Mouse (Mus musculus) stomach, postnatal 0 days (tissue): ENCODE results near the gene Fkbp8.

Experiments
- CTCF ChIP-seq: IDR thresholded peaks from 2 replicates; pipeline ENCODE4 v1.5.1; 2016; ENCODE audit warnings: antibody characterized with exemption, low read depth, mild to moderate bottlenecking, moderate library complexity
- EP300 ChIP-seq: optimal IDR thresholded peaks from 2 replicates; pipeline ENCODE3; 2016; ENCODE audit warnings: antibody characterized with exemption

- peak; percentile 27; the same call in 1 of the 2 replicates for TF ChIP-seq CTCF
- TF ChIP-seq EP300 = no peak
These were observed 2.8 kb downstream of the Fkbp8 start for GRCm38 (mm10) chr8:70530314-70530713.
